Mouse (Mus musculus): ENCODE results near the gene Olfr698.
"Not testable (repeated sequence)": the region's sequence is repeated elsewhere in the genome, so short reads cannot be mapped to it uniquely, and the experiment has no call there.

Gene Olfr698

DNA sequence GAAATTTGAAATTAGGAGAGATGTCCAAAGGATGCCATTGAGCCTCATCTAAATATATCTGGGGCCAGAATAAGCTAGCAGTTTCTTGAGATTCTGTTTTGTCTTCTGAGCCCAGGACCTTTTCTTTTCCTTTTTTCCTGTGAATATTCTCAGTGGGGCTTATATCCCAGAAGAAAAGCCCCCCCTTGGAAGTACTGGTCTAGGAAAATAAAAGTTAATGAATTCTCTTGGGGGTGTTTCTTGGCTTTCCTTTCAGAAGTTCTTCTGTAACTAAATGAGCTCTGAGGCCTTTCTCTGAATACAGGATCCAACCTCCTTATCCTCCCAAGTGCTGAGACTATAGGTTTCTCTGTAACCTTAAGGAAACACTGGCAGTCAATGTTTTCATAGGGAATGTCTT is at the start of gene Olfr698:
Gene Olfr698, minus strand, starts transcription at position 101 of the 400 bp plus-strand sequence.
- no peak for DNase-seq (ENCODE audit: low spot score)

- no peak for DNase-seq (ENCODE audit: low spot score)
Measured at GRCm38 (mm10) chr7:106793098-106793497, 37.9 kb upstream of the Olfr698 start, which contains the start of gene Olfr699. Olfr699 (minus strand) TSS chr7:106793198.

DNA sequence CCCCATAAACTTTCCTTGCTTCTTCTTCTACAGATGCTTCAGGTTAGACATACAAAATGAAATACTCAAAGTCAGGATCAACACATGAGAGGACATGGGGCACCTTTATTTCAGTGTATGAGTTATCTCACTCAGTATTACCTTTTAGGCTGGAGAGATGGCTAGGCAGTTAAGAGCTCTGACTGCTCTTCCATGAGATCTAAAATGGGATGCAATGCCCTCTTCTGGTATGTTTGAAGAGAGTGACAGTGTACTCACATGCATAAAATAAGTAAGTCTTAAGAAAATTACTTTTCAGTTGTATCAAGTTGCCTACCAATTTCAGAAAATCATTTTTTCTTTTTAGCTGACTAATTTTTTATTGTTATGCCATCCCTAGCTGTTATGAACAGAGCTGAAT is 33.1 kb upstream of the Olfr698 start:
- DNase-seq (ENCODE audit: low spot score): no peak

DNA sequence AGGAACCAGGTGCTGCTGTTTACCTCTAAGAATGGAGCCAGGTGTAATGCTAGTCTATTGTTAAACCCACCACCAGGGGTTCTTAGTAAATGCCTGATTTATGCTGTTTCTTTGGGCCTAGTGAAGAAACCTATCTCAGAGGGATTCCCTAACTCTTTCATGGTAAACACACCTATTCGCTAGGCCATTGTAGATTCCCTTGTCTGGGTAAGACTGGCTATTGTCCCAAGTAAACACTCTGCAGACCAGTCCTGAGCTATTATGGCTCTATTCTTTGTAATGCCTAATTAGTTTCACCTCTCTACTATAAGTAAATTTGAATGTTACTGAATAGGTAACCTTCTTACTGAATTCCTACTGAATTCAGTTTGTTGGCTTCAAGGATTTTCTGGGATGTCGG is 5.8 kb upstream of the Olfr698 start:
- DNase-seq (ENCODE audit: low spot score): not testable (repeated sequence)

- DNase-seq (ENCODE audit: low spot score): no peak
Measured at GRCm38 (mm10) chr7:106758800-106759199, 3.6 kb upstream of the Olfr698 start.

GRCm38 (mm10) chr7:106745811-106746210 is 9.4 kb downstream of the Olfr698 start:
- no peak for DNase-seq (ENCODE audit: low spot score)

DNA sequence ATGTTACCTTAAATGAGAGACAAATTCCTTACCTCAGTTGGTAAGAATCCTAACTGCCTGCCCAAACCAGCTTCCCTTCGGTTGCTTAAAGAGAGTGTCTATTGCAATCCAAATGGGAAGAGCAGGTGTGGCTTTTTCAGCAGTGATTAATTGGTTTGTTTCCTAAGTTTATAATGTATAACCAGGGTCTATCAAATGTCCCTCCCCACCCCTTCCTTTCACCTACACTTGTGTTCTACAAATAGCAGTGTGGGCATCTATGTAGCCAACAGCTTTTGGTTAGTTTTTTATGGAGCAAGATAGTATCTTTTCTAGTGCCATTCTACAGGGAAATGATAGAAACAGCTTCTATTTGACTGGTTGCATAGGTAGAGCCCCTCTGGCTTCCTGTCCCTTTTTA is 12.9 kb downstream of the Olfr698 start, which contains the start of gene Olfr697:
Gene Olfr697, minus strand, starts transcription at position 101 of the 400 bp plus-strand sequence.
- DNase-seq (ENCODE audit: low spot score): no peak

GRCm38 (mm10) chr7:106737028-106737427 is 18.2 kb downstream of the Olfr698 start:
- no peak for DNase-seq (ENCODE audit: low spot score)

GRCm38 (mm10) chr7:106733717-106734116 is 21.5 kb downstream of the Olfr698 start:
- DNase-seq (ENCODE audit: low spot score): no peak

GRCm38 (mm10) chr7:106725654-106726053 is 29.5 kb downstream of the Olfr698 start:
- DNase-seq (ENCODE audit: low spot score): not testable (repeated sequence)

DNA sequence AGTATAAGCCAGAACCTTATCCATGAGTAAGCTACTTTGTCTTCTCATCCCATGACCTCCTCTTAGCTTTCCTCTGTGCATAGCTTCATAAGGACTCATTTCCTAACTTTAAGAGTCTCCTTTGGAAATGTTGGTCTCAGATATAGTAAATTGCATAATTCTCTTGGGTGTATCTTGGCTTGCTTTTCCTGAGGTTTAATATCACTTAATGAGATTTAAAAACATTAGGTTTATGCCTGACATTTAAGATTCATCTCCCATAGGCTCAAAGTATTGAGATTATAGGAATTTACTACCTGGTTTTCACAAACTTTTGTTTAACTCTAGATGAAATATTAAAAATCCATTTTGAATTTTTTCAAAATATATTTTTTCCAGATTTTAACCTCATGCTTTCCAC is 38.9 kb downstream of the Olfr698 start, which contains the start of gene Olfr695:
Gene Olfr695, minus strand, starts transcription at position 101 of the 400 bp plus-strand sequence.
- DNase-seq (ENCODE audit: low spot score): no peak

GRCm38 (mm10) chr7:106711463-106711862 is 43.7 kb downstream of the Olfr698 start:
- DNase-seq (ENCODE audit: low spot score): no peak

DNA sequence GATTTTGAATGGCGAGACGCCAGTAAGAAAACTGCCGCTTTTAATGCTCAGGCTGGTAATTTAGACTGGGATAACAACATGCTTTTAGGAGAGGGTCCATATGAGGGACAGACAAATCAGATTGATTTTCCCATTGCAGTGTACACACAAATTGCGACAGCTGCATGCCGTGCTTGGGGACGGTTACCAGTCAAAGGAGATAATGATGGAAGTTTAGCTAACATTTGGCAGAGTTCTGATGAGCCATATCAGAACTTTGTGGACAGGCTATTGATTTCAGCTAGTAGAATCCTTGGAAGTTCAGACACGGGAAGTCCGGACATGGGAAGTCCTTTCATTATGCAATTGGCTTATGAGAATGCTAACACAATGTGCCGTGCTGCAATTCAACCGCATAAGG is 47.5 kb downstream of the Olfr698 start:
- DNase-seq (ENCODE audit: low spot score): not testable (repeated sequence)
